Mouse (Mus musculus): ENCODE data around the gene Ldah.
"Not testable (repeated sequence)": the region's sequence is repeated elsewhere in the genome, so short reads cannot be mapped to it uniquely, and the experiment has no call there.

GRCm38 (mm10) chr12:8188796-8189535, 18.9 kb upstream of the Ldah start:
- TF ChIP-seq CTCF, POLR2A (IDR thresholded peaks at IDR 0.05; ENCODE audit: insufficient read depth, low read depth, low read length): not testable (repeated sequence)

Data from olfactory bulb, adult 2 months (tissue).